Mouse (Mus musculus) CH12.LX (cell line): ENCODE measurements around the gene Dock11.

Experiments
- CHD2 ChIP-seq: IDR thresholded peaks from 2 replicates; pipeline ENCODE4 v1.6.1; 2011; ENCODE audit warnings: low read length, improper control_type of control experiment
- CTCF ChIP-seq, 2 experiments: IDR thresholded peaks in 1 of 2; conservative IDR thresholded peaks in 1 of 2; 2 replicates each; pipeline ENCODE4 v1.5.1; 2011 to 2012; ENCODE audit warnings: low read depth in 2 of 2, low read length in 2 of 2, improper control_type of control experiment in 1 of 2, inconsistent platforms in 1 of 2, mild to moderate bottlenecking in 1 of 2, moderate library complexity in 1 of 2

GRCm38 (mm10) chrX:35994226-35994625 is 105.6 kb downstream of the Dock11 start:
- TF ChIP-seq CTCF (conservative IDR thresholded peaks at IDR 0.05 in 1 of 2, IDR thresholded peaks at IDR 0.05 in 1 of 2; ENCODE audit: low read depth in 2 of 2, low read length in 2 of 2): no peak
- TF ChIP-seq CHD2: no peak
